Mouse (Mus musculus) forebrain, embryonic 14.5 days (tissue): ENCODE measurements around the gene Mrpl42. TPM values are rescaled to one million over a fixed set of nuclear protein-coding genes. Genes with fewer than 3 reads are reported as not detected.

Source experiments
- ATAC-seq: fragments of 200-750 bp; cut with Nextera tagmentation; 2 replicates; pipeline ENCODE4 v1.8.0; 2017; ENCODE audit warnings: mild to moderate bottlenecking, moderate library complexity
- DNase-seq: peaks from one replicate; pipeline ENCODE4 v3.0.0-alpha.2; 2015; ENCODE audit warnings: low spot score
- H3K27ac ChIP-seq: fragments of 300-500 bp; sonication (generic); 2 replicates; pipeline ENCODE4 v1.5.1; 2014; ENCODE audit warnings: low read depth, mild to moderate bottlenecking, control low read depth, low read length, moderate library complexity
- H3K27me3 ChIP-seq: fragments of 300-500 bp; sonication (generic); replicated peaks from 2 replicates; pipeline ENCODE4 v1.6.1; 2014; ENCODE audit warnings: low read length, control low read depth, mixed read lengths; ENCODE audit not compliant: control insufficient read depth, insufficient read depth
- H3K36me3 ChIP-seq: fragments of 300-500 bp; sonication (generic); 2 replicates; pipeline ENCODE4 v1.6.1; 2014; ENCODE audit warnings: low read length, control low read depth; ENCODE audit not compliant: control insufficient read depth, insufficient read depth
- H3K4me1 ChIP-seq: fragments of 300-500 bp; sonication (generic); 2 replicates; pipeline ENCODE4 v1.6.1; 2014; ENCODE audit warnings: antibody characterized with exemption, low read length, control low read depth; ENCODE audit not compliant: control insufficient read depth, insufficient read depth
- H3K4me2 ChIP-seq: fragments of 300-500 bp; sonication (generic); 2 replicates; pipeline ENCODE4 v1.6.1; 2014; ENCODE audit warnings: mild to moderate bottlenecking, control low read depth, low read length
- H3K4me3 ChIP-seq: fragments of 300-500 bp; sonication (generic); 2 replicates; pipeline ENCODE4 v1.5.1; 2014; ENCODE audit warnings: low read depth, low read length, control low read depth
- H3K9ac ChIP-seq: fragments of 300-500 bp; sonication (generic); 2 replicates; pipeline ENCODE4 v1.6.1; 2014; ENCODE audit warnings: mild to moderate bottlenecking, low read length, control low read depth, moderate library complexity
- H3K9me3 ChIP-seq: fragments of 300-500 bp; sonication (generic); replicated peaks from 2 replicates; pipeline ENCODE4 v1.6.1; 2016; ENCODE audit warnings: low read length, control low read depth, mixed read lengths; ENCODE audit not compliant: control insufficient read depth
- WGBS: fragments of 180-500 bp; shearing (Covaris S2); extraction: QIAGEN DNeasy Blood & Tissue Kit; methylation state at CpG from one replicate; pipeline ENCODE4 v1.1.7; 2014; 5-methylcytosine and 5-hydroxymethylcytosine counted together
- polyA plus RNA-seq: library from polyadenylated mRNA; unstranded; fragments of >200 nt; fragmentation: Nextera tagmentation; extraction: Ambion mirVana; gene quantifications from 2 replicates; pipeline ENCODE4 v1.2.1, GENCODE M21; 2014

The Mrpl42 gene
- polyA plus RNA-seq, 1 experiment from 2014 or later = 324 TPM

DNA sequence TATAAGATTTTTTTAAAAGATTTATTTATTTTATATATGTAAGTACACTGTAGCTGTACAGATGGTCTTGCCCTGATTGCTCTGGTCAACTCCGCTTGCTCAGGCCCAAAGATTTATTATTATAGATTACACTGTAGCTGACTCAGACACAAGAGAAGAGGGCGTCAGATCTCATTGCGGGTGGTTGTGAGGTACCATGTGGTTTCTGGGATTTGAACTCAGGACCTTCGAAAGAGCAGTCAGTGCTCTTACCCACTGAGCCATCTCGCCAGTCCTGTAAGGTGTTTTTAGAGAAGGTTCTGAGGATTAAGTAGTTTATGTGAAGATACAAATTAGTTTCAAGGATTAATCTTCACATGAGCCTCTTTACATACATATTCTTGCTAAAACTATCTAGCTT lies 24.1 kb upstream of the Mrpl42 start:
- no peak for DNase-seq
- Histone ChIP-seq H3K4me3 (no peak overlapping the region), H3K9ac (no peak overlapping the region), H3K27ac (no peak overlapping the region), H3K36me3 (no peaks in the 10 kb centered on the region), H3K4me2 (no peak overlapping the region), H3K4me1 (0 out of 2 replicates have a peak, but pooled peaks cover 2% of the 10 kb centered on the region), H3K9me3 (no peaks in the 10 kb centered on the region), H3K27me3 (no peaks in the 10 kb centered on the region)
- ATAC-seq = no peak
- WGBS = 94% methylated on average over 5 of the region's 5 CpGs

DNA sequence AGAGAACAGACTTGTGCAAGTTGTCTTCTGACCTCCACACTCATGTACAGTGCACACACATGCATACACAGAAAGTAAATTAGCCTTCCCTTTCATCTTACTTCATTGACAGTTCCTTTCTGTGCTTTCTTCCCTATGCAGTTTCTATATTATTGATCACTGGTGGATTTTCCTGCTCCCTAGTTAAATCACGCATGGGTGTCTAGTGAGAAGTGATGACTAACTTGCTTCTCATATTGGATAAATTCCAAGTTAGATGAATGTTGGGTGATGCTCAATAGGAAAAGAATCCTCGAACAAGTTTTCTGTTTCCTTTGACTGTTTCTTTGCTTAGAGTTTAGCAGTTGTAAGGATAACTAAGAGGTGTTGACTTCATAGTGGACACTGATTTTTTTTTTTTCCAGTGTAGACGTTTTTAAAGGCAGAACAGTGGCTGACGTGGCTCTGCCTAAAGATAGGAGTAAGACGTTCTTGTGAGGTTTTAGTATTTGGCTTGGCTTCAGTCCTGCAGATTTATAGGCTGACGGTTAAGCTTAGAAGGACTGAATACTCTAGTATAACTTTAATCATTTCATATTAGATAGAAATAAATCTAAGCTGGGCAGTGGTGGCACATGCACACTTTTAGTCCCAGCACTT lies 23.4 kb upstream of the Mrpl42 start:
- Histone ChIP-seq H3K9ac (no peak overlapping the region), H3K27me3 (no peaks in the 10 kb centered on the region), H3K4me1 (0 out of 2 replicates have a peak, but pooled peaks cover 2% of the 10 kb centered on the region), H3K4me3 (no peak overlapping the region), H3K4me2 (no peak overlapping the region), H3K27ac (no peak overlapping the region), H3K9me3 (no peaks in the 10 kb centered on the region), H3K36me3 (no peaks in the 10 kb centered on the region)
- WGBS = 90% methylated on average over 6 of the region's 6 CpGs
- no peak for ATAC-seq
- DNase-seq = no peak

DNA sequence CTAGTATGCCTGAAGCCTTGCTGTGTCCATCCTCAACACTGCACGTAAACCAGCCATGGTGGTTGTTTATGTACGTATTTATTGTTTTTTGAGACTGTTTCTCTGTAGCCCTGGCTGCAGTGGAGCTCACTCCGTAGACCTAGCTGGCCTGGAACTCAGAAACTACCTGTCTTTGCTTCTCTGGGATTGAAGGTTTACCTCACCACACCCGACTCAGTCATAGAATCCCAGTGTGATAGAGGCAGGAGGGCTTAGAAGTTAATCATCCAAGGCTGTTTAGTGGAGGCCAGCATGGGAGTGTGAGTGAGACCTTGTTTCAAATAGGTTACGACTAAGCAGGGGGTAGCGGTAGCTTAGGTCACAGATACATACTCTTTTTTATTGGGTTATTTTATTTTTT lies 15.9 kb upstream of the Mrpl42 start:
- Histone ChIP-seq H3K4me3 (no peak overlapping the region), H3K4me1 (peaks cover 9% of the 10 kb centered on the region), H3K27ac (no peak overlapping the region), H3K4me2 (no peak overlapping the region), H3K9me3 (no peaks in the 10 kb centered on the region), H3K9ac (no peak overlapping the region), H3K27me3 (no peaks in the 10 kb centered on the region), H3K36me3 (no peaks in the 10 kb centered on the region; the same call in 1 of the 2 replicates)
- no peak for ATAC-seq
- no peak for DNase-seq
- WGBS = 95% methylated on average over 6 of the region's 6 CpGs

DNA sequence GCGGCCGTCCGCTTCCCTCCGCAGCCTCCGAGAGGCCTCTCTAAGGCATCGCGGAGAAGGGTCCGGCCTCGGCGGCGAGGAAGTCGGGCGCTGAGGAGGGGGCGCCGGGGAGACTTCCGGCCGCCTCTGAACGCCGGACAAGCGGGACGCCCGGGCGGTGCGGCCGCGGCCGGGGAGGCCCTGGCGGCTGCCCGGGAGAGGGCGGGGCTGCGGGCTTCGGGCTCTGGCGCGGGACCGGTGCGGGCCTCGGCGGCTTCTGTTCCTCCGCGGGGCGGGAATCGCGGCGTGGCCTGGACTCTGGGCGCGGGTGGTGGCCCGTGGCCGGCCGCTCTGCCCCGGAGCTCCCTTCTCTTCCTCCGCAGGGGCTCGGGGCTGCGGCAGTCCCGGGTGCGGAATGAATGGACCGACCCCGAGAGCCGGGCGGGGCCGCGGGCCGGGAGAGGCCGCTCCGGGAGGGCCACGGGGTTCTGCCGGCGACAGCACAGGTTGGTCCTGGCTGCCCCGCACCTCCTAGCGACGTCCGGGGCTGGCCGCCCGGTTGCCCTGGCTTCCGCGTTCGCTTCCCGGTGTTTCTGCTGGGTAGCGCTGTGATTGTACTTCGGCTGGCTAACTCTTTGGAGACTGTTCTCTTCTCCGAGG lies 13.7 kb upstream of the Mrpl42 start:
- DNase-seq = no peak
- peaks cover 9% of the 10 kb centered on the region for H3K4me1 ChIP-seq
- H3K36me3 ChIP-seq = no peaks in the 10 kb centered on the region; the same call in 1 of the 2 replicates
- no peaks in the 10 kb centered on the region for H3K27me3 ChIP-seq
- H3K27ac ChIP-seq = peak overlapping the region; percentile 95
- WGBS = 1% methylated on average over 34 of the region's 80 CpGs
- peak; percentile 69 for ATAC-seq
- H3K4me3 ChIP-seq = peak overlapping the region; percentile 97
- peak overlapping the region; percentile 97 for H3K9ac ChIP-seq
- no peaks in the 10 kb centered on the region for H3K9me3 ChIP-seq
- peak overlapping the region; percentile 83 for H3K4me2 ChIP-seq

DNA sequence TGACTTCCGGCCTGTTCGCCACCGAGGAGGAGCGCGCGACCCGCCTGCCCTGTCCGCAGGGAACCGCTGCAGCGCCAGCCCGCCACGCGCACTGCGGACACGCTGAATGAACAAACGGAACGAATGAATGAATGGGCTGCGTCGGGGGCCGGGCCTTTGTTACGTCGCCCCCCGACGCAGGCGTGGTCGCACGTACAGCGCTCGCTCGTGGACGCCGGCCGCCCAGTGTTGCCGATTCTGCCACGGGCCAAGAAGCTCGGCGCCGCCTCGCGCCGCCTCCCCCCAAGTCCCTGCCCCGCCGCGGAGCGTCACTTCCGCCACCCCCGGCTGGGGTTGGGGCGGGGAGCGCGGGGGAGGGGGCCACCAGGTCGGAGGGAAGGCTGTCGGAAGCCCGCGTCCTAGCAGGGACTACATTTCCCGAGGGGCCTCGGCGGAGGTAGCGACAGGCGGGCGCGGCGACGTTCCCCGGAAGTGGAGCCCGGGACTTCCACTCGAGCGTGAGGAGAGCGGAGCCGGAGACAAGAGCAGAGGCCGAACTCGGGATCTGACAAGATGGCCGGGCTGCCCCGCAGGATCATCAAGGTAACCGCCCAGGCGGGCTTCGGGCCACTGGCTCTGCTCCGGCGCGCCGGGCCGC lies 13.0 kb upstream of the Mrpl42 start, which contains the start of gene Ube2n:
Gene Ube2n (plus strand): TSS at position 490 of the 637 bp plus-strand sequence.
- H3K4me1 ChIP-seq = peaks cover 9% of the 10 kb centered on the region
- H3K27ac ChIP-seq = peak within 1 kb of the TSS; percentile 95
- under 1% methylated on average over 60 of the region's 81 CpGs for WGBS
- H3K4me2 ChIP-seq = peak within 1 kb of the TSS; percentile 83
- no peaks in the 10 kb centered on the region; the same call in 1 of the 2 replicates for H3K36me3 ChIP-seq
- H3K9me3 ChIP-seq = no peaks in the 10 kb centered on the region
- H3K27me3 ChIP-seq = no peaks in the 10 kb centered on the region
- DNase-seq = peak; percentile 98
- peak; percentile 97 for ATAC-seq
- peak within 1 kb of the TSS; percentile 97 for H3K9ac ChIP-seq
- peak within 1 kb of the TSS; percentile 97 for H3K4me3 ChIP-seq

DNA sequence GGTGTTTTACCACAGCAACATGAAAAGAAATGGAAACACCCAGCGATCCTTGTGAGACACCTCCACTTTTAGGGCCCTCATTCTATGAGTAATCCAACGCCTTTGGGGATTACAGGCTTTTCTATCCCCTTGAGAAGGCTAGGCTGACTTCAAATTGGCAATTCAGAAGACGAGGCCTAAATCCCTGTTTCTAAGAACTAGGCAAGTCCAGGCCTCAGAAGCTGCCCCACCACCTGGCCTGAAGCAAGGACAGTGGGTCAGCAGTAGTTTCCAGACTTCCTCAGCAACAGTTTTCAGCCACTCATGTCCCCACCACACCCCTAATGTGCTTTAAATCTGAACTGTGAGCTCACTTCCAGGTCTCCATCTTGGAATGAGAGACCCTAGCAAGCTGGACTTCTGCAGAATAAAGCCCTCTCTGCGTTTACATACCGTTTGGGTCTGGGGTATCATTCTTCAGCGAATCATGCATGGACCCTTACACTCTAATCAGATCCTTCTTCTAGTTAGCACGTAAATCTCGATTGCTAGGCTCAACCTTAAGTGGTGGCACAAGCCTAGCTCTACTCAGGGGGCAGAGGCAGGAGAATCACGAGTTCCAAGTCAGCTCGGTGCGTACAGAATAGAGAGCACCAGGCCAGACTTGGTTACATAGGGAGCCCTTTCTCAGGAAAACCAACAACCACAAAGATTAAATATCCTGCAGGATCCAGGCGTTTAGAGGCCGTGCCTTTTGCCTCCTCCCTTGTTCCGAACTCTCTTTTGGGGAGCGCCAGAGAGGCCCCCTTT lies 12.2 kb upstream of the Mrpl42 start:
- 32% methylated on average over 15 of the region's 15 CpGs for WGBS
- peak overlapping the region; percentile 53 for H3K4me2 ChIP-seq
- ATAC-seq = peak; percentile 5
- no peaks in the 10 kb centered on the region for H3K9me3 ChIP-seq
- H3K27me3 ChIP-seq = no peaks in the 10 kb centered on the region
- no peaks in the 10 kb centered on the region for H3K36me3 ChIP-seq
- peak; percentile 44 for DNase-seq
- peaks cover 9% of the 10 kb centered on the region for H3K4me1 ChIP-seq
- peak overlapping the region; percentile 97 for H3K9ac ChIP-seq
- H3K4me3 ChIP-seq = peak overlapping the region; percentile 97
- H3K27ac ChIP-seq = peak overlapping the region; percentile 95

DNA sequence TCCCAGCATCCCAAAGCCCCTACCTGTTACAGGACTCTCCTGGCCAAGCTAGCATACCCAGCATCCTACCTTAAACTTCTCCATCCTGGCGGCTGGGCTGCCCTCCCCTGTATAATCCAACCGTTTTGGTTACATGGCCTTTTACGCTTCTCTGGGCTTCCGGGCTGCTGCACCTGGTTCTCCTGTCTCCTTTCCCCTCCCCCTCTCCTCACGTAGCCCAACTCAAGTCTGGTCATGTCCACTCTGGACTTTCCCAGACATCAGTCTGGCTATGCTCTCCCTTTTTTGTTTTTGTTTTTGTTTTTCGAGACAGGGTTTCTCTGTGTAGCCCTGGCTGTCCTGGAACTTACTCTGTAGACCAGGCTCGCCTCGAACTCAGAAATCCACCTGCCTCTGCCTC lies 10.9 kb upstream of the Mrpl42 start:
- DNase-seq = no peak
- no peak overlapping the region for H3K9ac ChIP-seq
- H3K9me3 ChIP-seq = no peaks in the 10 kb centered on the region
- H3K27me3 ChIP-seq = no peaks in the 10 kb centered on the region
- H3K4me3 ChIP-seq = no peak overlapping the region
- no peak overlapping the region for H3K4me2 ChIP-seq
- H3K36me3 ChIP-seq = no peaks in the 10 kb centered on the region
- WGBS = 88% methylated on average over 8 of the region's 8 CpGs
- no peak for ATAC-seq
- H3K27ac ChIP-seq = no peak overlapping the region
- H3K4me1 ChIP-seq = peaks cover 9% of the 10 kb centered on the region

DNA sequence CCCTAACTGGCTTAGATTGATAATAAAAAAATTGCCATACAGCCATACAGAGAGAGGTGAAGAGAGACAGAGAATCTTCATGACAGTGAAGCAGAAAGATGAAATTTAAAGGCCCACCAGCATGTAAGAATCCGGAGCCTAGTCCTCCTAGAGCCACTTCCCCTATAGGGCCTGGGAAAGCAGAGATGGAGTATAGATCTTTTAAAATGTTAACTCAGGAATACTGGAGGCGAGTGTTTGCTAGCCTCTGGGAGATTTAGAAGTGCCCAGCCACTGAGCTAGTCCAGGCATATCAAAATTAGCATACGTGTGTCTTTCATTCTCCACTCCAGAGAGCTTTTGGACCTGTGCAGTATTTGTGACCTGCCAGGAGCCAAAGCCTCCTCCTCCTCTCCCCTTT lies 7.5 kb upstream of the Mrpl42 start:
- ATAC-seq (no peak), DNase-seq (no peak)
- 74% methylated on average over 3 of the region's 3 CpGs for WGBS
- Histone ChIP-seq H3K4me3 (no peak overlapping the region), H3K9ac (no peak overlapping the region), H3K4me2 (no peak overlapping the region), H3K4me1 (0 out of 2 replicates have a peak, but pooled peaks cover 3% of the 10 kb centered on the region), H3K9me3 (no peaks in the 10 kb centered on the region), H3K27me3 (no peaks in the 10 kb centered on the region), H3K36me3 (no peaks in the 10 kb centered on the region), H3K27ac (no peak overlapping the region)
